Mouse (Mus musculus) embryonic fibroblast, embryonic 13.5 days (primary cell): ENCODE measurements around the gene Gm29133.

Experiments
- CTCF ChIP-seq: IDR thresholded peaks from 2 replicates; pipeline ENCODE4 v1.5.1; 2011; ENCODE audit warnings: mild to moderate bottlenecking, control low read depth, low read length, moderate library complexity, borderline replicate concordance; ENCODE audit not compliant: insufficient read depth
- POLR2A ChIP-seq: IDR thresholded peaks from 2 replicates; pipeline ENCODE4 v1.6.1; 2011; ENCODE audit warnings: low read depth, mild to moderate bottlenecking, control low read depth, low read length, moderate library complexity

DNA sequence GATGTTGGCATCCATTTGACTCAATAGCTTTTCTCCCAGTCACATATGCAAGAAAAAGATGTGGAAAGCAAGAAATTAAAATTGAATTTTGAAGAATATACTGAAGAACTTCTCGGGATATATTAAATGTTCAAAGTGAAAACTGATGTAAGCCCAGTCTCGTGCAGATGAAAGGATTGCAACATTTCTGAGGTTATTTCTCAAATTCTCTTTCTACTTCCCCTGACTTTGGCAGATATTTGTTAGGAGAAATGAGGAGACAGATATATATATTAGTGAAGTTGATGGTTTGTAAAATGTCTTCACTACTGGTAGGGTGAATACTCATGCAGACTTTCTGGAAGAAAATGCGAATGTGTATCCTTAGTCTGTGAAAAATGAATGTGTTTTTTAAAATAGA, 48.9 kb upstream of the Gm29133 start:
- TF ChIP-seq CTCF (no peak), POLR2A (no peak)
